Mouse (Mus musculus) mouse trophoblast stem cell (cell line): ENCODE data around the gene Ctnnal1.

ENCODE experiments used
- in situ Hi-C, 2 experiments: fragments of 300-500 bp; cut with MseI, MboI; formaldehyde crosslinking; loops; 2 replicates in 1 of 2; 3 replicates in 1 of 2; pipeline ENCODE4 v1.15.1; 2025

The Ctnnal1 gene

GRCm38 (mm10) chr4:56861551-56861950, 3.4 kb downstream of the Ctnnal1 start:
- in situ Hi-C loops: no loop called here

DNA sequence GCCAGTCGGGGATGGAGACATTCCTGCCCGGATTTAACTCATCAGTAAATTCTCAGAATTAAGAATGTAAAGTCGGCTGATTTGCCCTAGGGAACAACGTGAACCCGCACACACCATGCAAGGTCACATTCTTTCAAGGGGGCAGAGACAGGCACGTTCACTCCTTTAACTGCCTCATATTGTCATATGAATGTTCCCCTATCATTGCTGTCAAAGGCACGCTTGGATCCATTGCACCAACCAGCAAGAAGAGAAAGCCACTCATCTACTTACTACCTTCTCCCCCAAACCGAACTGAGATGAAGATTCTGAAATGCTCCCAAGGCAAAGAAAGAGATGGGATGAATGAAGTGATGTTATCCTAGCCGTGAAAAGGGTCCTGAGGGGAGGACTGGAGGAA, 6.3 kb downstream of the Ctnnal1 start:
- in situ Hi-C loops: no loop called here

DNA sequence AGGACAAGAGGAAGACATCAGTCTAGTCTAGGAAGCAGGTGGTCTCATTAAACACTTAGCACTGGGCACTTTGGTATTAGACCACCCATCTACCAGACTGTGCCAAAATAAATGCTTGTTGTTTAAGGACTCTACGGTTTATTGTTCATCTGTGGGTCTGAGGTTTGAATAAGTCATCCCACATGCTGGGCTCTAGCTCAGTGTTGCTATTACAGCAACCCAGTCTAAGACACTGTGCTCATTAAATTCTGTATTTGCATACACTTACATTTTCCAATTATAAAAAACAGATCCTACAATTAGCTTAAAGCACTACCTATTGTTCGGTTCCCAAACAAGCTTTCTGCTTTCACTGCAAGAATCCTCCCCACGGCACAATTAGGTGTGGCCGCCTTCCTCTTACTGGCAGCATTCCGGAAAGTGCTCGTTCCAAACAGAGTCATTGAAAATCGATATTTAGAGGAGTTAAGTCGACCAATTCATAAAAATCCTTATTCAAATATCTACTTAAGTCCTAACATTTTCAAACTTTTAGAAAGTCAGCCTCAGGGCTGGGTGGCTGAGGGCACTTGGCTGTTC, 8.5 kb downstream of the Ctnnal1 start:
- in situ Hi-C loops: no loop called here

GRCm38 (mm10) chr4:56855935-56856334, 9.1 kb downstream of the Ctnnal1 start:
- in situ Hi-C loops: no loop called here

GRCm38 (mm10) chr4:56850724-56851123, 14.3 kb downstream of the Ctnnal1 start:
- in situ Hi-C loops: no loop called here

- in situ Hi-C loops: no loop called here
Measured at GRCm38 (mm10) chr4:56848044-56848443, 16.9 kb downstream of the Ctnnal1 start.

DNA sequence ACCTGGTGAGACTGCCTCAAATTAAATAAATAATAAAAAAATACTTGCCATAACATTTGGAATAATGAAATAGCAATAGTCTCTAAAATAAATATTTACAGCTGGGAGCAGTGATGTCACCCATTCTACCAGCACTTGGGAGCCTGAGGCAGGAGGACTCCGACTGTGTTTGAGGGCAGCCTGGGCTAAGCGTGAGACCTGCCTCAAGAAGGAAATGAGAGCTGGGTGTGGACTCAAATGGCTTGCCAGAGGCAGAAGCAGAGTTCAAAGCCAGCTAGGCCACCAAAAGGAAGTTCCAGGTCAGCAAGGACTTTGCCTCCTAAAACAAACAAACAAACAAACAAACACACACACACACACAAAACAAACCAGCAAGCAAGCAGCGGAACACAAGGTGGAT, 17.6 kb downstream of the Ctnnal1 start:
- in situ Hi-C loops: no loop called here

- in situ Hi-C loops: no loop called here
Measured at GRCm38 (mm10) chr4:56845896-56846533, 19.0 kb downstream of the Ctnnal1 start.

- in situ Hi-C loops: no loop called here
Measured at GRCm38 (mm10) chr4:56844911-56845310, 20.1 kb downstream of the Ctnnal1 start.

DNA sequence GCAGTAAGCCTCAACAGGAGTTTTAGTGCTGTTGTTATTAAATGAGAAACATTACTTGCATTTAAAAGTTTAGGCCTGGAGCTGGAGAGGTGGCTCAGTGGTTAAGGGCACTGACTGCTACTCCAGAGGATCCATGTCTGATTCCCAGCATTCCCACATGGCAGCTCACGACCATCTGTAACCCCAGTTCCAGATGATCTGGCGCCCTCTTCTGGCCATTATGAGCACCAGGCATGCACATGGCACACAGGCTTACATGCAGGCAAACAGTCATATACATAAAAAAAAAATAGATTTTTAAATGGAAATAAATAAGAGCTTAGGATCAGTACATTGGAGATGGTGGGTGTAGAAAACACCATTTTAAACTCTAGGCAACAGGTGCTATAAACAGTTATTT, 21.0 kb downstream of the Ctnnal1 start:
- in situ Hi-C loops: no loop called here

GRCm38 (mm10) chr4:56842501-56842900, 22.5 kb downstream of the Ctnnal1 start:
- in situ Hi-C loops: no loop called here

DNA sequence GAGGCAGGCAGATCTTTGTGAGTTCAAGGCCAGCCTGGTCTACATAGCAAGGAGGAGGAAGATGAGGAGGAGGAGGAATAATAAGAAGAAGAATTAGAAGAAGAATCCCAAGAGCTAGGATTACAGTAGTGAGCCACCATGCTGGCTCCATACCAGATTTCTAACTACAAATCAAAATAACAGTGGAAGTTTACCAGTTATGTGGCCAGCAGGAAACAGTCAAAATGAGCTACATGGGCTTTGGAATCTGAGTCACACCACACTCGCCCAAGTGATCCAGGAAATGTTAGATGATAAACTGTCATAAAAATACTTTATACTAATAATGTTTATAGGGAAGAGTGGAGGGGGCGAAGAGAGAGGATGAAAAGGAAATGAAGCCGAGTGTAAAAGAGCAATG, 24.7 kb downstream of the Ctnnal1 start:
- in situ Hi-C loops: no loop called here

- in situ Hi-C loops: no loop called here
Measured at GRCm38 (mm10) chr4:56837661-56838060, 27.3 kb downstream of the Ctnnal1 start.

DNA sequence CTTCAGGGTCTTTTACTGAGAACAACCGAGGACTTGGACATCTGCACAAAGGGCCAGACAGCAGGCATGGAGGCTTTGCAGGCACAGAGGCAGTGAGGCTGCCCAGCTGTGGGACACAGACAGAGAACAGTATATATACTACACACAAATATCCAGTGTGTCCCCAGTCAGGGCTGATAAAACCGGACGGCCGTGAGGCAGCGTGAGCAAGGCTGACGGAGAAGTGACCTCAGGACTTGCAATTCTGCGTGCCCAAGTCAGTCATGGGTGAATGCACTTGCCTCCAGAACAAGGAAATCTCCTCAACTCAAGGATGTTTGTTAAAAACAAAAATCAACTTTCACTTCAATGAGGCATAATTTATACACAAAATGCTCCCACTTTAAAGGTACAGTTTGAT, 33.0 kb downstream of the Ctnnal1 start:
- in situ Hi-C loops: no loop called here

DNA sequence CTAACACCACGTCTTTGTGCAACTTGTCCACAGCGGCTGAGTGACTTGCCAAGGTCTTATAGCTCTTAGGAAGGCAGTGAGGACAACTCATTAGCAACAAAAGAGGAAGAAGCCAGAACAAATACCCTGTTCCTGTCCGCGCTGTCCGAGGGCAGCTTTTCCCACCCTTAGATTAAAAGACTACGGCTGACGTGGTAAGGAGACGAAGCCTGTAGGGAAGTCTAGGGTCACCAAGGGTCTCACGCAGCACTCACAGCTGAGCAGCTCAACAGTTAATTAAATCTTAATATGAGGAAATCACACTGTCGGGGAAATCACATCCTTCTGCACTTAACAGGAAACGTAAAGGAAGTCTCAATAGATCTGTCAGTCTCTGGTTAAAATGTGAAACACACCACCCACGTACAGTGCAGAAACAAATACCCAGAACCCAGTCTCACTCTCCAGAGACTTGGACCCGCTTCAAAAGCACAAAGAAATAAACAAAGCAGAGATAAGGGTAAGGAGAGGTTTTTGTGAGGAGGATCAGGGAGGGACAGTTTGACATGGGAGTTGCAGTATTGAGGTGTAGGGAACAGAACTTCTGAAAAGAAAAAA, 33.9 kb downstream of the Ctnnal1 start:
- in situ Hi-C loops: no loop called here

DNA sequence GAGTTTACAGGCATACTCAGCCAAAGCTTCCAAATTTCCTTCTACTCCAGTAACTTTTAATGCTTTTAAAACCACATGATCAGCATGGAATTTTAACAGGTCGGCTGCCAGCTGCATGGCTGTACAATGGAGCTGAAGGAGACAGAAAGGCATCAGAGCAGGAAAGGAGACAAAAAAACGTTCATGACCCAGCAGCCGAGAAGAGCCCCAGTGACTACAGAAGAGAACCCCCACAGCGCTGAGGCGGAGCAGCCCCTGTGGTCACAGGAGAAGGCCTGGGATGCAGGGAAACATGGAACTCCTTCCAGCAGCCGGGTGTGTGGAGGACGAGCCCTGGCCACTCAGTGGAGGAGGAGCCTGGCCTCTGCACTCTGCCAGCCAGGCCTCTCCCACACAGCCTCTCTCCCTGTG, 35.5 kb downstream of the Ctnnal1 start:
- in situ Hi-C loops: no loop called here

DNA sequence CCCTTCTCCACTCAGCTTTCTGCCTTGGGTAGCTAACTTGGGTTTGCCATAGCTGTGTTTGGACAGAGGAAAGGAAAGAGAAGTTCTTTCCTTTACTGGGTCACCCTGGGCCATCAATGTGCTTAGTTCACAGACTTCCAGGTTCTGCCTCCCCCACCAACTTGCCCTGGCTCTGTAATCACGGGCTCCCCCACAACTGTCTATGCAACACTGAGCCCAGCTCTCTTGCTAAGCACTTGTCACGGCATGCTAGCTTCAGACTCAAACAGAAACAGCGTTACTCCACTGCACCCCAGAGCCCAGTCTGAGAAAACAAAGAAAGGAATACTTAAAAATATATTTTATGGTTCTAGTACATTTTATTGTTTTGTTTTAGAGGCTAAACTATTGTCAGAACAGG, 36.1 kb downstream of the Ctnnal1 start:
- in situ Hi-C loops: no loop called here

DNA sequence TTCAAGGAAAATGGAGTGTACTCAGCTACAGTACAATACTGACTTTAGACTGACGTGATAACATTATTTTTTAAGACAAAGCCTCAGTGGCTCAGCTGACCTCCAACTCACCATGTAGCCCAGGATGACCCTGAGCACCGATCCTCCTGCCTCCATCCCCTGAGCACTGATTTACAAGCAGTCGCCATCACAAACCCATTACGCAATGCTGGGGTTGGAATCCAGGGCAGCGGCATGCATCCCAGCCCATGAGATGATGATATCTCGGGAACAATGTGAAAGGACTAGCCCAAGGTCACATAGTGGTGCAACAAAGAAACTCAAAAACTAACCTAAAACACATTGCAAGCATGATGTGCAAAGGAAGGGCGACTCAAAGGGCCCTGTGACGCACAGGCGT, 40.8 kb downstream of the Ctnnal1 start:
- in situ Hi-C loops: no loop called here

GRCm38 (mm10) chr4:56820017-56820550, 44.9 kb downstream of the Ctnnal1 start:
- in situ Hi-C loops: no loop called here

- in situ Hi-C loops: no loop called here
Measured at GRCm38 (mm10) chr4:56815131-56815530, 49.9 kb downstream of the Ctnnal1 start.

DNA sequence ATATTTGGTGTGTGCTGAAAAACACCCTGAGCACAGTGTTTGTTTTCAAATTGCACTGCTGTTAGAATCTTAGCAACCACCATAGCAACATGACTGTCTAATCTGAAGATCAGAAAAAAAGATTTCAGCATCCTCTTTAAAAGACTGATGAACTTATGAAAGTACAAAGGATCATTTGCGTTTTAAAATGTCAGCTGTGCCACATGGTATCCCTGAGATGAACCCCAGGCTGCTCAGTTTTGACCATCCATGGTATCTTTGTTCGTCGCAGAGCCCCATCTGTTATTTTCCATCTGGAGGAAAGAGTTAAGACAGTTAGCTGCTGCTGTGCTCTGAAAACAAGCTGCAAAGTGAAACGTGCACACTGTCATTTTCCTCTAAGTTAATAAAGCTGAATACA, 52.9 kb downstream of the Ctnnal1 start:
- in situ Hi-C loops: no loop called here

DNA sequence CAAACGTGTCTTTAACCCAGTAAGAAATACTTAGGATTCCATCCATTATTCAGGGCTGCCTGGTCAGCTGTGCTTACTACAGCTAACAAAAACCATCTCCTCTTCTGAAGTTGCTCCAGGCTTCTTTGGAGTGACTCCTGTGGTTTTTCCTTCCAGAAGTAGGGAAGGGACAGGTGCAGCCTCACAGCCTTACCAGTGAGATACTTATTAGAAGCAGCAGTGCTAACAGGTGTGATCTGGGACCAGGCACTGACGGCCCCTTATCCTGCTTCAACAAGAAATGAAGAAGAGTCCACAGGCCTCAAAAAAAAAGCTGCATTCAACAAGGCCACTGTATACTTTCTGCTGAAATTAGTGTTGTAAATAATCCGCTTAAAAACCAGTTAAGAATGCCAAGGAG, 53.3 kb downstream of the Ctnnal1 start:
- in situ Hi-C loops: no loop called here

GRCm38 (mm10) chr4:56809050-56809449, 55.9 kb downstream of the Ctnnal1 start:
- in situ Hi-C loops: no loop called here
